Mouse (Mus musculus): ENCODE measurements around the gene Slc6a1.
"Not testable (repeated sequence)": the region's sequence is repeated elsewhere in the genome, so short reads cannot be mapped to it uniquely, and the experiment has no call there.

Slc6a1 gene

DNA sequence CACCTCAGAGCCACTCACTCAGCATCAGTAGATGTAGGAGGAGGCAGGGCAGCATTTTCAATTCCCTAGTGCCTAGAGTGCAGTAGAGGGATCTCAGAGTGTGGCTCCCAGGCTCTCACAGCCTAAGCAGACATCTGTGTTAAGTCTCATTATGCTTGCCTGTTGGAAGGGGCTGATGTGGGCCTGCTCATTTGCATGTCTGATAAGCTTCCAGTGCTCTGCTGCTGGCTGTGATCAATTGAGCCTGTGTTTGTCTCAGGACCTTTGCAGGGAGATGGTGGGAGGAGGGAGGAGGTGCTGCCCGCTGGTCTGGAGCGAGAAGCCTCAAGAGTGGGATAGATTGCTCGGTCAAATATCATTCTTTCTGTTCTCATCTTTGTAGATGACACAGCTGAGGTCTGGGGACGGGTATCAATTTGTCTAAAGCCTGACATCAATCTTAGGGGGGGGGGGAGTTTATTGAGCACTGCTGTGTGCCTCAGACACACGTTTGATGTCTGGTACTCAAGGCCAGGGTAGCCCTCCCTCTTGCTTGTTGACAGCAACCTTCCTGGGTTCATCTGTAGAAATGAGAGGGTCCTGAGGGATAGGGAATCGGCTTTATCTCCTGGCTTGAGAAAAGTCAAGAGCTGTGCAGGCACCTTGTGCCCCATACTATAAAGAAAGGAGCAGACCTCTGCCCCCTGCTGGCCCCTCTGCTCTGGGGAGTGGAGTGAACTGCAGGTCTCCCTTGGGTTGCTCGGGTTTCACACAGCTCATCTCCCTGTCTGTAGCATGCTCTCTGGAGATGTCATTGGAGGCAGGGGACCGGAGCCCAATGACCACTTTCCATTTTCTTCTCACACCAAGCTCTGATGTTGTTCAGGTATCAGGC is 47.4 kb downstream of the Slc6a1 start:
- CTCF ChIA-PET = interaction anchor here (0.5 to 1.7 kb wide), 15 partner anchors 9 to 1495 kb away, joined by 3 to 8 read pairs (median 3); no protein-coding TSS in a partner anchor
- POLR2A ChIA-PET = interaction anchor here in 1 of 4 experiments (0.7 to 0.9 kb wide), 2 partner anchors 44 to 249 kb away, joined by 3 to 5 read pairs; no protein-coding TSS in a partner anchor

DNA sequence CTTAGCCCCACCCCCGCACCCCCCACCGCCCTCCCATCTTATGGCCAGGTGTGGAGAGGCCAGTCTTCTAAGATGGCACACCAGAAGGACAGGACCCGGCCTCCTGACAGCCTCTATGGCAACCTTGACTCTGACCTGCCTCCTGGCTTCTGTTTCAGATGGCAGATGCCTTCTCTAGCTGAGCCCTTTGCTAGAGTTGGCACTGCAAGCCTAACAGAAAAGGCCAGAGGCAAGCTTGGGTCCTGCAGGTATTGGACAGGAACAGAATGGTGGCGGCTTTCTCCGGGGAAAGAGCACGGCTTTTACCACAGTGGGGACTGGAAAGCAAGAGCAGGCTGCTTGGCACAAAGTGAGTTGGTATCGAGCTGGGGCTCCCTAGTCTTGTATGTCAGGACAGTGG is 49.5 kb downstream of the Slc6a1 start:
- ChIA-PET POLR2A (no interaction called here), CTCF (no interaction called here)

DNA sequence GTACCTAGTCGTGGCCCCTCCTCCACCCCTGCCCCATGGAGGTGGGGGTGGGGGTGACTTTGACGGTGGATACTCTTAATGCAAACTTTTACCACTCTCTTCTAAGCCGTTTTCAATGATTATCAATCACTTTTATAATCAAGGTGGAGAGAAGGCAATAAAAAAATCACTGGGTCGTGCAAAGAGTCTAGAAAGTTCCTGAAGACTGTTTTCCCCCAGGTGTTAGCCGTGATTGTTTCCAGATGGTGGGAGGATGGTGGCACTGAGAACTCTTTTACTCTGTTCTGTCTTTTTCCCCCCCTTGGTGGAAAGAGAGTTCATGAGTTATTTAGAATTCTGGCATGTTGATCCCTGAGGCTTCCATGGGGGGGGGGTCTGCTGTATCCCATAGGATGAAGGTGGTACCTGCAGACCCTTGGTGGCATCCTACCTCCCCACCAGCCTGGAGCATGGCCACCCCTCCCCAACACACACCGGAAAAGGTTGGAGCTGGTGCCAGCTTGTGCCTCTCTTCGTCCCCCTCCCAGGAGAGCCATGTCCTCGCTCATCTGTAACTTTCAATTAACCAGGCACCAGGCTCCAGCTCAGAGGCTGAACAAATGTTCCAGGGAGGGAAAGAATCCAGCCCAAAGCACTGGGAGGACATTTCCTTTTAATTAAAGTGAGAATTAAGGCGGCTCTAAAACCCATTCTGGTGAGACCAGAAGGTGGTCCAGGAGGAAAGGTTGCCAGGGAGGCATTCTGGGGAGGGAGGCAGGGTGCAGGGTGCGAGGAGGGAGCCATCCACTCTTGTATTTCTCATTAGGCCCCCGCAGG is 53.9 kb downstream of the Slc6a1 start:
- ChIA-PET CTCF (interaction anchor here in 2 of 4 experiments (0.5 to 1.8 kb wide), 3 partner anchors 7 to 112 kb away, joined by 3 to 7 read pairs (median 7); no protein-coding TSS in a partner anchor), POLR2A (no interaction called here)

DNA sequence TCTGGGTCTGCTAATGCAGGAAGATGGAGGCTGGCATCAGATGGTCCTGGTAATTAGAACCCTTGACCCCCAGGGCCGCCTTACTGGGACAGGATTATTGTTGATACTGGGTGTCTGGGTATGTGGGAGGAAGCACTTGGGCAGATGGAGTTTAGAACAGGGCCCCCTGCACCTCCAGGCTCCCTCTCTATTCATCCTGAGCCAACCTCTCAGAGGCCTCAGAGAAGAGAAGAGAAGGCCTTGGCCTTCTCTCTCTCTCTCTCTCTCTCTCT is 54.4 kb downstream of the Slc6a1 start:
- ChIA-PET POLR2A (no interaction called here), CTCF (interaction anchor here in 1 of 4 experiments (0.6 kb wide), 1 partner anchor 250 kb away, joined by 3 read pairs; no protein-coding TSS in a partner anchor)

DNA sequence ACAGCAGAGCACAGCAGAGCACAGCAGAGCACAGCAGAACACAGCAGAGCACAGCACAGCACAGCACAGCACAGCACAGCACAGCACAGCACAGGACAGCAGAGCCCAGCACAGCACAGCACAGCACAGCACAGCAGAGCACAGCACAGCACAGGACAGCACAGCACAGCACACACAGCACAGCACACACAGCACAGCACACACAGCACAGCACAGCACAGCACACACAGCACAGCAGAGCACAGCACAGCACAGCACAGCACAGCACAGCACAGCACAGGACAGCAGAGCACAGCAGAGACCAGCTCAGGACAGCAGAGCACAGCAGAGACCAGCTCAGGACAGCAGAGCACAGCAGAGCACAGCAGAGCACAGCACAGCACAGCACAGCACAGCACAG is 58.9 kb downstream of the Slc6a1 start:
- CTCF ChIA-PET = interaction anchor here in 1 of 4 experiments (0.7 kb wide), 1 partner anchor 14 kb away, joined by 3 read pairs; no protein-coding TSS in a partner anchor
- POLR2A ChIA-PET = not testable (repeated sequence)

DNA sequence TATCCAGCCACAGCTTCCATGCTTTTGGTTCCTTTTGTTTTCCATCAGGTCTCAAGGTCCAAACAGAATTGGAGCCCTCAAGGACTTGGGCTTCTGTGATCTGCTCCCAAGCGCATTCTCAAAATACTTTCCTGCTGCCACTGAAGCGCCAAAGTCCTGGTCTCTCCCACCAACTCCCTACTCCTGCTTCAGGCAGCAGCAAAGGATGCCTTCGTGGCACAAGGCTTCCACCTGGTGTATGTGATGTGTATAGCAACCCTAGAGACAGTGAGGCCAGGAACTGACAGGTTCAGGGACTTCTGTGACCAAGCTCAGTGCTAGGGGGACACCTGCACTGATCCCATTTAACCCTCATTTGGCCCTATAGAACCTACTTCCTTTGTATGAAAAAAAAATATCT is 61.3 kb downstream of the Slc6a1 start:
- ChIA-PET POLR2A (no interaction called here), CTCF (interaction anchor here (0.6 to 3.9 kb wide), 34 partner anchors 8 to 582 kb away, joined by 3 to 47 read pairs (median 4); partner anchors contain the start of gene Hrh1 (in 1 of the 4))

DNA sequence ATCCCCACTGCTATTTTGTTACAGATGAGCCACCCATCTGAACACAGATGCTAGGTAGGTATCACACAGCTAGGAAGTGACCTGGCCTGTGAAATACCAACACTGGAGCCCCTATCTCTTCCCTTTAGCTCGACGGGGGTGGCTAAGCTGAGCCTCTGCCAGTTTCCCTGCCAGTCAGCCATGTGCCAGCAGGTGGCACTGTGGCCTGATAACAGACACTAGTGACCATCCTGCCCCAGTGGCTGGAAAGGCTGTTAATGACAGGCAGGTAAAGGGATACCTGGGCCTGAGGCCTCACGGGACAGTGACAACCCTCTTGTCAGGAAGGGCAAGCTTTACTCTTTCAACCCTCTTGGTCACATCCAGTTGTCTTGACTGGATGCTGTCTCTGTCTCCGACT is 62.7 kb downstream of the Slc6a1 start:
- POLR2A ChIA-PET = interaction anchor here in 1 of 4 experiments (0.6 kb wide), 1 partner anchor 111 kb away, joined by 3 read pairs; no protein-coding TSS in a partner anchor
- CTCF ChIA-PET = interaction anchor here (0.5 to 3.9 kb wide), 25 partner anchors 8 to 389 kb away, joined by 3 to 47 read pairs (median 5); no protein-coding TSS in a partner anchor

DNA sequence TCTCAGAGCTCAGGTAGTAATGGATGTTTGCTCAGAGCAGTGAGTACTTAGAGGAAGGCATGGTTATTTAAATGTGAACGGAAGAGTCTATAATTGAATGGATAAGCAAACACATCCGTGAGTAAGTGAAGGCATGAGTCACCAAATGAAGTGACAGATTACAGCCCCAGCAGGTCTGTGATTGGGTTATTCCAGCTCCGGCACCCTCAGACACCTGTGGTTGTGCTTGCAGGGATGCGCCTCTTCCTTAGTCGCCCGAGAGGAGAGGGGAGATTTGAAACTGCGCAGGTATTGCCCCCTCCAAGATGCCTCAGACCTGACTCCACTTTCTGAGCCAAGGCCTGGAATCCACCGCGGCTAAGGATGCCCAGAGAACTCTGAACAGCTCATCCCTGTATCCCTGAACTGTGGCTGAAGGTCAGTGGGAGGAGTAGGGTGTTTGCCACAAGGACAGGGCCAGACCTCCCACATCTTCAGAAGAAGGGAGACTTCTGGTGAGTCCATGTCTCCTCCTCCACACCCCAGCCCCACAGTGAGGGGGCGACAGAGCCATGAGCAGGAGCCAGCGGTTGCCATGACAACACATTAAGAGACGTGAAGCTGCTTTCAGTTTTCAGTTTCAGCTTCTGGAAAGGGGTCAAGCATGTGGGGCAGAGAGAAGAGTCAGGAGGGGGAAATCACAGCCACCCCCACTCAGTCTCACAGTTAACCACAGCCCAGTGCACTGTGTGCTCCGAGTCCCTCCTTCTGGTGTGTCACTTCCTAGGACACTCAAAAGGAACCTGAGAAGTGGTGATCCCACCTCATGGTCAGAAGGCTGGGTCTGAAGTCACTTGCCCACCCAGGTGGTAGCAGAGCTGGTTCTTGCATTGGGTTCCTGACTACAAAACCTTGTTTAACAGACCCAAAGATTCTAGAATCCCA is 65.7 kb downstream of the Slc6a1 start:
- ChIA-PET POLR2A (interaction anchor here in 1 of 4 experiments (0.6 kb wide), 1 partner anchor 337 kb away, joined by 4 read pairs; no protein-coding TSS in a partner anchor), CTCF (no interaction called here)

DNA sequence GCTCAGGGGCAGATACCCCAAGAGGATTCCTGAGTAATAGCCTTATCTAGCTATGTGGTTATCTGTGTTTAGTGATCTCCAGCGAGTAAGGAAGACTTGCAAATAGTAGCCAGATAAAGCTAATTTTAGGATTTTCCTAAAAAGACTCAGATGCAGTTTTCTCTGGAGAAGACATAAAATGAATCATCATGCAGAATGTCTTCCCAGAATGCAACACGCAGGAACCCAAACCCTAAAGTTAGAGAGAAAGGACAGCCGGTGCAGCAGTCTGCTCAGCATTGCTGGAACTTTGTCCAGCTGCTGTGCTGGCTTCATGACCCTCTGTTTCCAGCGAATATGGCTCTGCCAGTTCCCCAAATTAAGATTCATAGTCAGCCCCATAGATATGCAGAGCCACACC is 72.2 kb downstream of the Slc6a1 start:
- CTCF ChIA-PET = no interaction called here
- POLR2A ChIA-PET = no interaction called here

DNA sequence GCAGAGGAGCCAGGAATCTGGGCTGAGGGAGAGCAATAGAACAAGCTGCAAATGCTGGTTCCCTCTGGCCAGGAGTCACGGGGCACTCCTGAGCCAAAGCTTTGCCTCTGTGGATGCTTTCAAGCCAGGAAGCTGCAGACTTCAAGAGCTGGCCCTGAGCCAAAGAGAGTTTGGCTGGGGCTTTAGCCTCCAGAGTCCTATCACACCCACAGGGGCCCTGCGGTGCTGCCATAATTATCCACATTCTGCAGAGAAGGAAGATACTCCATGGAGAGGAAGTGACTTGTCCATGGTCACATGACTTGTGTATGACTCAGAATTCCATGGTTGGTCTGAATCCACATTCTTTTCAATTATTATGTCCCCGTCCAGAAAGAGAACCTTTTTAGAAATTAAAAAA is 75.7 kb downstream of the Slc6a1 start:
- POLR2A ChIA-PET = no interaction called here

DNA sequence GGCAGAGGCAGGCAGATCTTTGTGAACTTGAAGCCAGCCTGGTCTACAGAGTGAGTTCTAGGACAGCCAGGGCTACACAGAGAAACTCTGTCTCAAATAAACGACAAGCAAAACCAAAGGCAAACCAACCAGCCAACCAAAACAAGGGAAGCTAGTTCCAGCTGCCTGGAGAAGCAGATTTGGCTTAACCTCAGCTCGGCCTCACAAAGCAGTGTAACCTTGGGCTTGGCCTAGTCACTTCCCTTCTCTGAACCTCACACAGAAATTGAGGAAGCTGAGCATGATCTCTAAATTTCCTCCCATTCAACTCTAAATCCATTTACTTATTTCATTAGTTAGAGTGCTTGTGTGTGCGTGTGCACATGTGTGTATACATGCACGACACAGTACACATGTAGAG is 79.9 kb downstream of the Slc6a1 start:
- CTCF ChIA-PET = no interaction called here
- POLR2A ChIA-PET = interaction anchor here in 1 of 4 experiments (0.9 kb wide), 1 partner anchor 12 kb away, joined by 3 read pairs; no protein-coding TSS in a partner anchor

More for the DNA sequence above, 75.7 kb downstream of the Slc6a1 start:
- CTCF ChIA-PET = no interaction called here

DNA sequence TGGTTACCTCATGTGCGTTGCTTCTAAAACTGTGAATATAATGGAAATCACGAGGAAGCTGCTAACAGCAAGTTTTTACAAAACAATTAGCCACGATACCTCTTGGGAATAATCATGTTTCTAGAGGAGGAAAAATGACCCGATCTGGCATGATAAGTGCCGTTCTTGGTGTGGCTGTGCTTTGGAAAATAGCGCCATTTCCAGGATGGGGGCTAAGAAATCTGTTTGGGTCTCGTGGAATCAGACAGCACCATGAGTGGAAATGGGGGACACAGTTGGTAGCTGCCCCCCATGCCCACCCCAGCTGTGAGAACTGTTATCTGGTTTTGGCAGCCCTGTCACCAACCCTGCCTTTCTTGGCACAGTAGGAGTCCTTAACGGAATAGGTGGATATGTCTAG is 81.3 kb downstream of the Slc6a1 start:
- ChIA-PET POLR2A (no interaction called here), CTCF (no interaction called here)

DNA sequence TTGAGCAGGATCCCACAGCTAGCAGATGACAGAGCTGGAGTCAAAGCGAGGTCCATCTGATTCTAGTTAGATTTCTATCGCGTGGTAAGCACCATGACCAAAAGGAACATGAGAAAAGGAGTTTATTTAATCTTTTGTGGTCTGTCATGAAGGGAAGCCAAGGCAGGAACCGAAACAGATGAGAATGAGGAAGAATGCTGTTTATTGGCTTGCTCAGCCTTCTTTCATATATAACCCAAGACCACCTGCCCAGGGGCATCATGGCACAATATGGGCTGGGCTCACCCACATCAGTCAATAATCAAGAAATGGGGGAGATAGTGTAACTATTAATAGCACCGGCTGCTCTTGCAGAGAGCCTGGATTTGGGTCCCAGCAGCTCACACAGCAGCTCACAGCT is 82.3 kb downstream of the Slc6a1 start:
- ChIA-PET POLR2A (no interaction called here), CTCF (no interaction called here)

DNA sequence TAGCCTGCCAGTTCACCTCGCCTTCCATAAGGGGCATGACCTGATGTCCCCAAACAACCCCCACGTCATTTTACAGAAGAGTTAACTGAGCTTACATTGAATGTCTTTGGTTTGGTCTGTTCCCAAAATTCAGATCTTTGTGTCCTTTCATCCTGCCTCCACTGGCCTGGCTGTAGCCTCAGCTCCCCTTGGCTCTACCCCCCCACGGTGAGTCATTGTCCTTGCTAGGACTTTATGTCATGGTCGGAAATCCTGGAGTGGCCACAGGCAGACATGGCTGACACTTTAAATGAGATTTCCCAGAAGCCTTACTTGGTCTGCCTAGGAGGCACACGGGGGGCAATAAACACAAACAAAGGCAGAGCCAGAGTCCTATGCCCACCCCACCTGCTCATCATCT is 83.8 kb downstream of the Slc6a1 start:
- ChIA-PET CTCF (no interaction called here), POLR2A (interaction anchor here in 1 of 4 experiments (0.6 kb wide), 1 partner anchor 387 kb away, joined by 3 read pairs; no protein-coding TSS in a partner anchor)
